Mouse (Mus musculus): ENCODE measurements around the gene Steap2.
A peak's percentile ranks its signal among the peaks of the same experiment; 100 is the strongest.

Steap2 gene

DNA sequence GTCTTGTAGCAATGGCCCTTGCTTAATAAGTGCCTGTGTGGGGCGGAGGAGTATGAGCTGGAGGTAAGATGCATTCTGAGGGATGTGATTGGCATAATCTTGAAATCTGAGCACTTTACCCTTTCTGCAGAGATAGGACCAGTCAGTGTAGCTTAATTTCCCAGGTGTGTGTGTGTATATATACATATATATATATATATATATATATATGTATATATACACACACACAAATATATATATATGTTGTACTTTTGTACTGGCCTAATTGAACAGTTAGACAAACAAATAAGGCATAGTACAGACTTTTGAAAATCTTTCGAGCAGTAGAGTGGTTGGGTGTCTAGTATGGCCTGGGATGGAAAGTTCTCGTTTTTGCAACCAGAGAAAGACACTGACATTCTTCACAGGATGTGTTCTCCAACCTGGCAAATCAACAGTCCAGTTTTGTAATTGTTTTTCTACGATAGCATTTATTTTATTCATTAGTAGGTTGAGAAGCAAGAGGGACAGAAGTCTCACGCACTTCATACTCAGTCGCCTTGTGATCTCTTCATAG lies 29.9 kb downstream of the Steap2 start:
- no peak for DNase-seq (ENCODE audit: low spot score)

GRCm38 (mm10) chr5:5663655-5664370 lies 30.6 kb downstream of the Steap2 start, which contains the start of gene Cfap69:
TSS of gene Cfap69 (minus strand) at chr5:5664239.
- peak; percentile 88 for DNase-seq (ENCODE audit: low spot score)

DNA sequence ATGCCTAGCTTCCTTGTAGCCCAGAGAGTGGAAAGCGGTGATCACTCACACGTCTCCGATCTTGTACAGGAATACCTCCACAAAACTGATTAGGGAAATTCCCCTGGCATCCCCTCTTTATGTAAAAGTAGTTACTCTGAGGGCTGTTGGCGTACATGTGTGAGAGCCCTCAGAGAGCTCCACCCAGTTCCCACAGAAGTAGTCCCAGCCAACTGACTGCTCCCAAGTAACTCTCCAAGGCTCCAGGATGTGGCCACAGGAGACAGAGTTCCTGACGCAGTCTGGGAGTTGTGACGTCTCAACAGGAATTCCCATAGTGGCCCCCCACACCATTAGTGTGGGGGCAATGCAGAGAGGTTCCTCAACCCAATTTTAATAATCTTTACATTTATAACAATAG lies 31.3 kb downstream of the Steap2 start:
- no peak for DNase-seq (ENCODE audit: low spot score)

DNA sequence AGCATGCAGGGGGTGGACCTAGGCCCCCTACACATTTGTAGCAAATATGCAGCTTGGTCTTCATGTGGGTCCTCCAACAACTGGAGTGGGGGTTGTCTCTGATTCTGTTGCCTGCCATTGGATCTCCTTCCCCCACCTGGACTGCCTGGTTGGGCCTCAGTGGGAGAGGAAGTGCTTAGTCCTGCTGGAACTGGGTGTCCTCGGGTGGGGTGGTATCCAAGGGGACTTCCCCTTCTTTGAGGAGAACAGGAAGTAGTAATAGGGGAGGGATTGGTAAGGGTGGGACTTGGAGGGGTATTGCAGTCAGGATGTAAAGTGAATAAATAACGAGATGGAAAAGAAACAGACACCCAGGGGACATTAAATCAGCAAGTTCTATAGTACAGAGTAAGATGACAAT lies 35.7 kb downstream of the Steap2 start:
- DNase-seq (ENCODE audit: low spot score) = no peak

- DNase-seq (ENCODE audit: low spot score) = no peak
These were observed 36.4 kb downstream of the Steap2 start for GRCm38 (mm10) chr5:5657932-5658331.

- DNase-seq (ENCODE audit: low spot score) = no peak
These were observed 45.4 kb downstream of the Steap2 start for GRCm38 (mm10) chr5:5648817-5649569.

GRCm38 (mm10) chr5:5646173-5646572 lies 48.2 kb downstream of the Steap2 start:
- no peak for DNase-seq (ENCODE audit: low spot score)

DNA sequence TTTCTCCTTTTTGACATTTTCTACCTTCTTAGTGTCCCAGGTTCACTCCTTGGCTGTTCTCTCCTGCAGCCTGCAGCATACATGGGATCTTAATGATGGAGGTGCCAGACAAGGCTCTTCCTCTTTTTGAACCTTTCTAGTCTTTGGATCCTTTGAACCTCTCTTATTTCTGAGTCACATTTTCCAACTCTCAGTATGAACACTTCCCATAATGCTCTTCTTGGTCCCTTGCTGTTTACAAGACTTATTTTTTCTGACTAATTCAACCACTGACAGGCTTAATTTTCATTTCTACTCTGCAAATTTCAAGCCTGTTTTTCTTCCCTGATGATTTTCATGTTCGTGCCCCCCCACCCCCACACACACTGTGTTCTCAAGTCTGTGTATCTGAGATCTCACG lies 55.9 kb downstream of the Steap2 start:
- DNase-seq (ENCODE audit: low spot score) = no peak

- DNase-seq (ENCODE audit: low spot score) = no peak
These were observed 68.9 kb downstream of the Steap2 start for GRCm38 (mm10) chr5:5625491-5625890.

DNA sequence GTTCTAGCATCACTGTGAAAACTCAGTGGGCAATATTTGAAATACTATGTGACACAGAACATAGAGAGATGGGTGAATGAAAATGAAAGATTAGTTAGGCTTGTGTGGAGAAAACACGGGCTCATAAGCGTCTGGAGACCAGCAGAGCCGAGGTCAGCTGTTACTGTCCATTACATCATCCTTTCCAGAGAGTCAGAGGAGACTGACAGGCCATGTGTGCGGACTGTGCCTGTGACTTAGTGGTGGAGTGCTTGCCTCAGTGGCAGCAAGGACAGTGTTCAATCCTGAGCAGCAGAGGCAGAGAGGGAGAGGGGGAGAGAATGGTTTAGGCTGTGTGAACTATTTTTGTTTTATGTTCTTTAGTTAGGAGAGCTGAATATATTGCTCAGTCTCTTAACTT lies 76.0 kb downstream of the Steap2 start:
- no peak for DNase-seq (ENCODE audit: low spot score)
